Mouse (Mus musculus): ENCODE measurements around the gene Usp19.
A peak's percentile ranks its signal among the peaks of the same experiment; 100 is the strongest.

Gene Usp19

GRCm38 (mm10) chr9:108490559-108491285, at the start of gene Usp19:
Gene Usp19 (plus strand): TSS chr9:108490602.
- peak; percentile 96 for DNase-seq (ENCODE audit: low spot score)

GRCm38 (mm10) chr9:108441236-108441919, 49.0 kb upstream of the Usp19 start:
- DNase-seq (ENCODE audit: low spot score), result peak; percentile 77

- DNase-seq (ENCODE audit: low spot score), result no peak
Observed at GRCm38 (mm10) chr9:108445125-108445524, 45.3 kb upstream of the Usp19 start.

- DNase-seq (ENCODE audit: low spot score), result peak; percentile 66
Observed at GRCm38 (mm10) chr9:108449860-108450259, 40.5 kb upstream of the Usp19 start.

DNA sequence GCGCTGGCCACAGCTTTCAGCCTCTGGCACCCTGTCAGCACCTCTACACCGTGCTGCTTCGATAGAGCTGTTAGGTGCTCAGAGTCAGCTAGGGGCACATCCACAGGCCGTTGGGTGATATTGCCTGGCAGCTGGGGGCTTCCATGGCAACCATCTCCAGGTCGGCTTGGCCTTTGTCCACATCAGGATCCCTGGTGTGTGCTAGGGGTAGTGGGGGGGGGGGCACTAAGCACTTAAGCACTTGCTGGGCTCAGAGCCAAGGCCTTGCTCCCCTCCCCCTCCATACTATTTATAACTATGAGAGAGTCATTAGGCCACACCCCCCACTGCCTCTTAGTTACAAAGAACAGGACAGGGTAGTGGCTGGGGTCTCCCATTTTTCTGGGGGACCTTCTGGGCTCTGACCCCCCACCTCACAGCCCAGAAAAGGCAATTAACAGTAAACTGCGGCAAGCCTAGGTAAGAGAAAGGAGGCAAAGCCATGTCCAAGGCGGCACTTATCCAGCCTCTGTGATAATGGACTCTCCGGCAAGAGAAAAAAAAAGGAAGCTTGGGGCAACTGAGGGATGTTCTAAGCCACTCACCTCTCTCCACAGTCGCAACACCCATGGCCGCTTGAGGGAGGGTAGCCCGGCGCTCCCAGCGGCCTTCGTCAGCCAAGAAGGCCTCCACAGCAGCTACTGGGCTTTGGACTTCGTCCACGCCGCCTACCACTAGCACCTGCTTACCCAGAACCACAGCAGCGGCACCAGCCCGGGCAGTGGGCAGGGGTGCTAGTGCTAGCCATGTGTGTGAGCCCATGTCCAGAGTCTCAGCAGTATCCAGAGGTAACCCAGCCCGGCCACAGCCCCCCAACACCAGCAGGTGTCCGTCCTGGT, 39.9 kb upstream of the Usp19 start:
- DNase-seq (ENCODE audit: low spot score), result no peak

DNA sequence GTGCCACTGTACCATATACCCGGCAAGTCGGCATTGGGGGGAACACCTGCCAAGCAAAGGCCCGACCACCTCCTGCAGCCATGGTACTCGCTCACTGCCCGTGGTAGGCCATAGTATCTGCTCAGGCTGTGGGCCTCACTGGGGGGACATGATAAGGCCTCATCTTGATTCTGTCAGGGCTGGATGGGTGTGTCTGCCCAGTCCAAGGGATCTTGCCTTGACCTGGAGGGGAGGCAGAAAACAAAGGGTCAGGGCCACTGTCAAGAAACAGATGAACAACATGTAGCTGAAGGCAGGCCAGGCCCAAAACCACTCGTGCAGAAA, 39.3 kb upstream of the Usp19 start:
- DNase-seq (ENCODE audit: low spot score), result no peak

DNA sequence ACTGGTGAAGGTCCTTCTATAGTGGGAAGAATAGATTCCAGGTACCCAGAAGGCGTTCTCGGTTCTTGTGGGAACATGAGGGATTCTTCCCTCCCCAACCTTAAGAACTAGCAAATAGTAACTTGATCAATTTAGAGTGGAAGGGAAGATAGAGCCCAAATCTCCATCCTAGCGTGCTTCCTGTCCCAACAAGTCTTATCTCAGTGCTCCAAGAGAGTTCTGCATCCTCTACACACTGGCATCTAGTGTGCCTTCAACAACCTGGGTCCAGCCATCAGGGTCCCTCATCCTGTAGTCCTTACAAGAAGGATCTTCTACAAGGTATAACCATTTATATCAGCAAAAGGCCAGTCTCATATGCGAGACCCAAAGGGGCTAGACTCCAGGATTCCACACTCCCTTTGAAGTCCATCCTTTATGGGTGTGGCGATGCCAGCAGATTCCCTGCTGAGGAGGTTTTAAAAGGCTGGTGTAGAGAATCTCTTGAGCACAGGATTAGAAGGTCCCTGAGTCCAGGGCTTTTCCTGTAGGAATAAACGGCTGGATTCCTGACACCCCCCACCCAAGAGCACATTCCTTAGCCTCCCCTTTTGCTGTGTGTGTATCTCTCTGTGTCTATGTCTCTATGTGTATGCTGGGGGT, 38.8 kb upstream of the Usp19 start:
- DNase-seq (ENCODE audit: low spot score), result no peak

DNA sequence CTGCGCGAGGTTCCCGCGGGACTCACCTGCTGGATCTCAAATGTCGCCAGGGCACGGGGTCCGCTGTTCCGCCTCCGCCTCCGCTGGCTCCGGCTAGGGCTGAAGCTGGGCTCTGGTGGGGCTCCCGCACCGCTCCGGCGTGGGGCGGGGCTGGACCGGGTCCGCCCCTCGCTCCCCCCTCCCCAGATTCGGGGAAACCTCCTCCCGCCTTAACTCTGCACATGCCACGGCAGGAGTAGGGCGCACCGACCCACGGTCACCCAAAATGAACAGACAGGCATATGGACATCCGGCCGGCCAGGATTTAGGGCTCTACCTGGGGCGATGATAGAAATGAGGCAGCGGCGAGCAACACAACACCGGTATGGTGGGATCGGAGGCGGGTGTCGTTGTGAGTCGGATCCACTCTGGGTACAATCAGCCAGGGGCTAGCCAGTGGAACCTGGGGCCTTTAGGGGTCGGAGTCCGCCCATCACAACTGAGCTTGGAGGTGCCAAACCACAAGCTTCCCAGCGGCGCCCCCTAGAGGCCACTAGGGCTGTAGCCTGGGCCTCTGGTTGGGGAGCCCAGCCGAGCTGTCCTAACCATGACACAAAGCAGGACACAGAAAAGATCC, 38.0 kb upstream of the Usp19 start:
- DNase-seq (ENCODE audit: low spot score), result peak; percentile 90

DNA sequence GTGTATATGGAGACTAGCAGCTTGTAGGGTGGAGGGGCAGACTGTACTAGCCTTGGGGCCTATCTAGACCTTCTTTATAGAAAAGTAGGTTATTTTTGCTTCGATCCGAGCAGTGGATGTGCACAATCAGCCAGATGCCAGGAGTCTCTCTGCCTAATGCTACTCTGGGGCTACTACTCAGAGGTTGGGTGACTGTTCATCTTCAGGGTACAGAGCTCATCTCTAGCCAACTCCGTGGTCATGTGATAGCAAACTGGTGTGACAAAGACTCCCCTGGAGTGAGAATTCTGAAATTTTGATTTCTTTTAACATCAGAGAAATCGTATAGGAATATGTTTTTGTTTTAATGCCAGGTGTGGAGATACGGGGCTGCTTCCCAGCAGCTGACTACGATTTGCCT, 37.5 kb upstream of the Usp19 start:
- DNase-seq (ENCODE audit: low spot score), result no peak

DNA sequence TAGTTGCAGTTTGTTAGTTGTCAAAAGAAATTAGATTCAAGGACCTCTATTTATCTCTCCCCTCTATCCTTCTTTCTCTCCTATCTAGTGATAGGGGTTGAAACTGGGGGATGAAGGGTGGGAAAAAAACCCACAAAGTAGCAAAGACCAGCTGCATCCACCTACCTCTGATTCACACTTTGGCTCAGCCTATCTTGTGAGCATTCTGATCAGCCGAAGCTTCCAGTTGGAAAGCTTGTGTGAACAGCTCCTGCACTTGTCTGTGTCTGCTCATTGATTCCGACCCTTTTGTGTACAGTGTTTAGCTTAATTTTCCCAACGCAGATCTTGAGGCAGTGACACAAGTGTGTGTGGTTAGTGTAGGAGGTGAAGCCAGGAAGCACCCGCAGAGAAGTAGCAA, 36.9 kb upstream of the Usp19 start:
- DNase-seq (ENCODE audit: low spot score), result no peak

- DNase-seq (ENCODE audit: low spot score), result no peak
Observed at GRCm38 (mm10) chr9:108454429-108454828, 36.0 kb upstream of the Usp19 start.

DNA sequence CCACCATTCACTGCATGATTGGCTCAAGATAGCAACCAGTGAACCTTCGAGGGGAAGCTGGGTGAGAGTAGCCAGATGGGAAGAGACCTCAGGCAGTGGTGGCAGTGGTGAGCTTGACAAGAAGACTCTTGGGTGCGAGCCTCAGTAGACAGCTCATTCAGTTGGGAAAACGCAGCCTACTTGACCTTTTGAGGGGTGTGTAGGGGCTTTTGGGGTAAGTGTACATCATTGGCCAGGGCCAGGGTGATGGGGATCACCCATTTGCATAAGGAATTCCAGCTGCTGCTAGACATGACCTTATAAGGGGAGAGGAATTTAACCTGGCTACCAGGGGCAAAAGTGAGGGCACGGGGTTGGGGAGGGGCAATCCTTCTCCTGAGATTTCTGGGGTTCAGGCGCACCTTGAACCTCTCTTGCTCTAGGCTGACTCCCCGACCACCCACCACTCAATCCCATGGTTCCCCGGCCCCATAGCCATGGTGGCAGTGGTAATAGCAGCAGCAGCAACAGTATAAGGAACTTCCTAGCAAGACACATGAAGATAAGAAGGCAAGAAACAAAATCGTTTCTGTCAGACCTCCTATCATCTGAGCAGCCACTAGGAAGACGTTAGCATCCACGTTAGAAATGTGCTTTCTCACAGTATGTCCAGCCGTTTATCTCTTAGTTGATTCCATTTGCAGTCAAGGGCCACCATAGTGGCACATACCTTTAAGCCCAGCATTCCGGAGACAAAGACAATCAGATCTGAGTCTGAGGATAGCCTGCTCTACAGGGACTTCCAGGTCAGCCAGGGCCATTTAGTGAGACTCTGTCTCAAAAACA, 34.4 kb upstream of the Usp19 start:
- DNase-seq (ENCODE audit: low spot score), result no peak

- DNase-seq (ENCODE audit: low spot score), result no peak
Observed at GRCm38 (mm10) chr9:108456953-108457352, 33.4 kb upstream of the Usp19 start.

DNA sequence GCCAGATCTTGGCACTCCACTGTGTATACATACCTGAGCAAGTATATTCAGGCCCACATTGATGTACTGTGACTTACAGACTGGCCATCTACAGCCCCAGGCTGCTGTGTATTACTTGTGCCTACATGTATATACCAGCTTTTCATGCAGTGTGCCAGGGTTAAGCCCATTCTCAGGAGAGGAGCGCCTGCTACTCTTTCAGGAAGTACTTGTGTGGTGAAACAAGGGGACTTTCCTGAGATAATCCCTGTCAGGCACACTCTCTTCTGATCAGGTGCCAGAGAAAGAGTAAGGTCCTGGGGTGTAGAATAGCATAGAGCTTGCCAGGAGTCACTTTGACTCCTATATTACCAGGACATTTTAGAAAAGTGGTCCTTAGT, 30.5 kb upstream of the Usp19 start:
- no peak for DNase-seq (ENCODE audit: low spot score)

- DNase-seq (ENCODE audit: low spot score), result peak; percentile 87
Observed at GRCm38 (mm10) chr9:108460319-108461178, 29.9 kb upstream of the Usp19 start, which contains the start of gene Ccdc71. Gene Ccdc71 (plus strand): TSS chr9:108460527.

DNA sequence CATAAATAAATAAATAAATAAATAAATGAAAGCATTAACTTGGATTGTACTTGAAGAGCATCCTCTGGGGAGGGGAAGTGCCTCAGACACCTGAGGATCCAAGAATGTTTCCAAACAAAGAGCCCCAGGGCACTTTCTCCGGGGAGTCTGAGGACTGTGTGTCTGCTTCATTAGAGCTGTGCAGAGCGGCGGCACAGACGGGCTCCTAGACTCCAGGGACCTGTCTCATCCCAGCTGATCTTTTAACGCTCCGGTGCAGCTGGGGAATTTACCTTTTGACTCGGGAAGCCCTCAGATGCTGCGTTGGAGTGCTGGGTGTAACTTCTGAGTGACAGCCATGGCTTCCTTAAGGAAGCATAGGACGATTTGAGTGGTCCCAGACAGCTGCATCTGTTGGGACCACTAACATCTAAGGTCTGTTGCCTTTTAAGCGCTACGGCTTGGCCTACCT, 29.2 kb upstream of the Usp19 start, which contains the start of gene Klhdc8b:
Gene Klhdc8b (minus strand): TSS at position 401 of the 451 bp plus-strand sequence.
- no peak for DNase-seq (ENCODE audit: low spot score)

- no peak for DNase-seq (ENCODE audit: low spot score)
Observed at GRCm38 (mm10) chr9:108461675-108462074, 28.7 kb upstream of the Usp19 start.

- DNase-seq (ENCODE audit: low spot score), result no peak
Observed at GRCm38 (mm10) chr9:108462192-108462591, 28.2 kb upstream of the Usp19 start.

GRCm38 (mm10) chr9:108463713-108464112, 26.7 kb upstream of the Usp19 start:
- no peak for DNase-seq (ENCODE audit: low spot score)

- DNase-seq (ENCODE audit: low spot score), result no peak
Observed at GRCm38 (mm10) chr9:108466219-108466618, 24.2 kb upstream of the Usp19 start.
